Mouse (Mus musculus) intestine, embryonic 16.5 days (tissue): Measurements from ENCODE around the gene Barx2. TPM values are rescaled to one million over a fixed set of nuclear protein-coding genes. Genes with fewer than 3 reads are reported as not detected.
A peak's percentile ranks its signal among the peaks of the same experiment; 100 is the strongest.

Experiments
- ATAC-seq: fragments of 200-750 bp; cut with Nextera tagmentation; 2 replicates; pipeline ENCODE4 v1.8.0; 2017; ENCODE audit warnings: moderate TSS enrichment, moderate library complexity
- H3K27ac ChIP-seq: fragments of 300-500 bp; sonication (generic); 2 replicates; pipeline ENCODE4 v1.5.1; 2014; ENCODE audit warnings: mild to moderate bottlenecking, low read length
- H3K27me3 ChIP-seq: fragments of 300-500 bp; sonication (generic); replicated peaks from 2 replicates; pipeline ENCODE4 v1.6.1; 2014; ENCODE audit warnings: low read length, control low read depth, mixed read lengths; ENCODE audit not compliant: control insufficient read depth, insufficient read depth
- H3K36me3 ChIP-seq: fragments of 300-500 bp; sonication (generic); 2 replicates; pipeline ENCODE4 v1.6.1; 2014; ENCODE audit warnings: low read length, control low read depth; ENCODE audit not compliant: control insufficient read depth, insufficient read depth
- H3K4me1 ChIP-seq: fragments of 300-500 bp; sonication (generic); 2 replicates; pipeline ENCODE4 v1.6.1; 2014; ENCODE audit warnings: low read length, control low read depth, mixed read lengths; ENCODE audit not compliant: control insufficient read depth, insufficient read depth
- H3K4me2 ChIP-seq: fragments of 300-500 bp; sonication (generic); 2 replicates; pipeline ENCODE4 v1.6.1; 2014; ENCODE audit warnings: low read depth, low read length, control low read depth
- H3K4me3 ChIP-seq: fragments of 300-500 bp; sonication (generic); 2 replicates; pipeline ENCODE4 v1.5.1; 2014; ENCODE audit warnings: mild to moderate bottlenecking, low read length
- H3K9ac ChIP-seq: fragments of 300-500 bp; sonication (generic); 2 replicates; pipeline ENCODE4 v1.6.1; 2014; ENCODE audit warnings: low read depth, low read length
- H3K9me3 ChIP-seq: fragments of 300-500 bp; sonication (generic); 2 replicates; pipeline ENCODE4 v1.6.1; 2016; ENCODE audit warnings: low read length, control low read depth; ENCODE audit not compliant: control insufficient read depth
- WGBS: fragments of 180-500 bp; shearing (Covaris S2); extraction: QIAGEN DNeasy Blood & Tissue Kit; methylation state at CpG from one replicate; pipeline ENCODE4 v1.1.7; 2014; 5-methylcytosine and 5-hydroxymethylcytosine counted together
- polyA plus RNA-seq: library from polyadenylated mRNA; unstranded; fragments of >200 nt; fragmentation: Nextera tagmentation; extraction: Ambion mirVana; gene quantifications from 2 replicates; pipeline ENCODE4 v1.2.1, GENCODE M21; 2015

Barx2 gene
- polyA plus RNA-seq, 1 experiment from 2014 or later = 0.26 TPM

- ATAC-seq = peak; percentile 17; the same call in 1 of the 2 replicates
- no peak overlapping the region for H3K27ac ChIP-seq
Observed at GRCm38 (mm10) chr9:31912553-31912920, 725 bp downstream of the Barx2 start.

GRCm38 (mm10) chr9:31910221-31910620, 3.0 kb downstream of the Barx2 start:
- H3K4me1 ChIP-seq = peaks cover 16% of the 10 kb centered on the region
- H3K36me3 ChIP-seq = no peaks in the 10 kb centered on the region
- ATAC-seq = no peak
- 68% methylated on average over 5 of the region's 5 CpGs for WGBS
- no peak overlapping the region for H3K4me3 ChIP-seq
- H3K4me2 ChIP-seq = no peak overlapping the region
- no peaks in the 10 kb centered on the region for H3K9me3 ChIP-seq
- no peak overlapping the region for H3K27ac ChIP-seq
- no peak overlapping the region for H3K9ac ChIP-seq
- peaks cover 47% of the 10 kb centered on the region for H3K27me3 ChIP-seq

More at GRCm38 (mm10) chr9:31912553-31912920, 725 bp downstream of the Barx2 start:
- Histone ChIP-seq H3K27me3 (peaks cover 66% of the 10 kb centered on the region), H3K9me3 (no peaks in the 10 kb centered on the region), H3K4me1 (peaks cover 16% of the 10 kb centered on the region), H3K4me3 (peak overlapping the region; percentile 59), H3K4me2 (peak overlapping the region; percentile 90), H3K9ac (0 out of 2 replicates have a peak overlapping the region, but pooled peaks have one; percentile 27), H3K36me3 (no peaks in the 10 kb centered on the region)
- WGBS = 8% methylated on average over 16 of the region's 16 CpGs

GRCm38 (mm10) chr9:31901781-31902180, 11.5 kb downstream of the Barx2 start:
- no peak overlapping the region for H3K9ac ChIP-seq
- 80% methylated on average over 2 of the region's 2 CpGs for WGBS

GRCm38 (mm10) chr9:31894775-31895320, 18.4 kb downstream of the Barx2 start:
- Histone ChIP-seq H3K36me3 (no peaks in the 10 kb centered on the region), H3K4me2 (no peak overlapping the region), H3K9me3 (no peaks in the 10 kb centered on the region), H3K4me3 (no peak overlapping the region), H3K4me1 (no peaks in the 10 kb centered on the region), H3K27ac (no peak overlapping the region), H3K9ac (no peak overlapping the region), H3K27me3 (no peaks in the 10 kb centered on the region)
- ATAC-seq = peak; percentile 23; the same call in 1 of the 2 replicates
- WGBS = 53% methylated on average over 10 of the region's 10 CpGs

More at GRCm38 (mm10) chr9:31901781-31902180, 11.5 kb downstream of the Barx2 start:
- Histone ChIP-seq H3K4me2 (no peak overlapping the region), H3K9me3 (no peaks in the 10 kb centered on the region), H3K4me1 (no peaks in the 10 kb centered on the region), H3K4me3 (no peak overlapping the region), H3K27ac (no peak overlapping the region), H3K27me3 (no peaks in the 10 kb centered on the region), H3K36me3 (no peaks in the 10 kb centered on the region)
- ATAC-seq = no peak

- no peak overlapping the region for H3K4me2 ChIP-seq
- no peak overlapping the region for H3K9ac ChIP-seq
- no peak overlapping the region for H3K27ac ChIP-seq
- H3K4me1 ChIP-seq = no peaks in the 10 kb centered on the region
- no peak for ATAC-seq
- H3K36me3 ChIP-seq = no peaks in the 10 kb centered on the region
- 90% methylated on average over 4 of the region's 4 CpGs for WGBS
- H3K27me3 ChIP-seq = no peaks in the 10 kb centered on the region
- no peak overlapping the region for H3K4me3 ChIP-seq
- H3K9me3 ChIP-seq = no peaks in the 10 kb centered on the region
Observed at GRCm38 (mm10) chr9:31888333-31888732, 24.9 kb downstream of the Barx2 start.

GRCm38 (mm10) chr9:31886258-31886657, 27.0 kb downstream of the Barx2 start:
- Histone ChIP-seq H3K4me3 (no peak overlapping the region), H3K9me3 (no peaks in the 10 kb centered on the region), H3K9ac (no peak overlapping the region), H3K27ac (no peak overlapping the region), H3K4me1 (no peaks in the 10 kb centered on the region), H3K36me3 (no peaks in the 10 kb centered on the region), H3K27me3 (no peaks in the 10 kb centered on the region), H3K4me2 (no peak overlapping the region)
- 35% methylated on average over 3 of the region's 3 CpGs for WGBS
- ATAC-seq = peak; percentile 26

GRCm38 (mm10) chr9:31882376-31882775, 30.9 kb downstream of the Barx2 start:
- H3K4me2 ChIP-seq = no peak overlapping the region
- no peaks in the 10 kb centered on the region for H3K27me3 ChIP-seq
- no peaks in the 10 kb centered on the region for H3K4me1 ChIP-seq
- 85% methylated on average over 2 of the region's 2 CpGs for WGBS
- ATAC-seq = no peak
- no peaks in the 10 kb centered on the region for H3K36me3 ChIP-seq
- no peak overlapping the region for H3K4me3 ChIP-seq
- no peak overlapping the region for H3K27ac ChIP-seq
- H3K9ac ChIP-seq = no peak overlapping the region
- no peaks in the 10 kb centered on the region for H3K9me3 ChIP-seq

- 0 out of 2 replicates have a peak, but pooled peaks have one; percentile 55 for ATAC-seq
- H3K4me3 ChIP-seq = no peak overlapping the region
- H3K27me3 ChIP-seq = no peaks in the 10 kb centered on the region
- no peaks in the 10 kb centered on the region for H3K9me3 ChIP-seq
- WGBS = 61% methylated on average over 3 of the region's 3 CpGs
- no peaks in the 10 kb centered on the region for H3K4me1 ChIP-seq
- H3K9ac ChIP-seq = no peak overlapping the region
- H3K4me2 ChIP-seq = no peak overlapping the region
- no peaks in the 10 kb centered on the region for H3K36me3 ChIP-seq
- H3K27ac ChIP-seq = no peak overlapping the region
Observed at GRCm38 (mm10) chr9:31875556-31875955, 37.7 kb downstream of the Barx2 start.

- H3K9me3 ChIP-seq = no peaks in the 10 kb centered on the region
- H3K27me3 ChIP-seq = no peaks in the 10 kb centered on the region
- H3K4me3 ChIP-seq = no peak overlapping the region
- no peak overlapping the region for H3K4me2 ChIP-seq
- 90% methylated on average over 3 of the region's 3 CpGs for WGBS
- no peak overlapping the region for H3K27ac ChIP-seq
- no peak overlapping the region for H3K9ac ChIP-seq
- no peaks in the 10 kb centered on the region for H3K4me1 ChIP-seq
- H3K36me3 ChIP-seq = no peaks in the 10 kb centered on the region
- no peak for ATAC-seq
Observed at GRCm38 (mm10) chr9:31874236-31874635, 39.0 kb downstream of the Barx2 start.

GRCm38 (mm10) chr9:31871410-31871809, 41.9 kb downstream of the Barx2 start:
- Histone ChIP-seq H3K4me3 (no peak overlapping the region), H3K36me3 (no peaks in the 10 kb centered on the region), H3K9ac (no peak overlapping the region), H3K4me1 (0 out of 2 replicates have a peak, but pooled peaks cover 3% of the 10 kb centered on the region), H3K9me3 (no peaks in the 10 kb centered on the region), H3K4me2 (no peak overlapping the region), H3K27me3 (no peaks in the 10 kb centered on the region), H3K27ac (no peak overlapping the region)
- 42% methylated on average over 4 of the region's 4 CpGs for WGBS
- ATAC-seq = no peak
